Mouse (Mus musculus) midbrain, embryonic 12.5 days (tissue): ENCODE results near the gene Rab11fip4. TPM values are rescaled to one million over a fixed set of nuclear protein-coding genes. Genes with fewer than 3 reads are reported as not detected.
"Not testable (repeated sequence)": the region's sequence is repeated elsewhere in the genome, so short reads cannot be mapped to it uniquely, and the experiment has no call there.

Experiments used
- ATAC-seq: fragments of 200-750 bp; cut with Nextera tagmentation; 2 replicates; pipeline ENCODE4 v1.8.0; 2017; ENCODE audit warnings: low read depth, moderate TSS enrichment, moderate library complexity; ENCODE audit not compliant: low FRiP score
- H3K27ac ChIP-seq: fragments of 300-500 bp; sonication (generic); replicated peaks from 2 replicates; pipeline ENCODE4 v1.5.1; 2016; ENCODE audit warnings: mild to moderate bottlenecking
- H3K27me3 ChIP-seq: fragments of 300-500 bp; sonication (generic); 2 replicates; pipeline ENCODE4 v1.6.1; 2016; ENCODE audit warnings: mild to moderate bottlenecking
- H3K36me3 ChIP-seq: fragments of 300-500 bp; sonication (generic); 2 replicates; pipeline ENCODE4 v1.6.1; 2016
- H3K4me1 ChIP-seq: fragments of 300-500 bp; sonication (generic); 2 replicates; pipeline ENCODE4 v1.6.1; 2016
- H3K4me2 ChIP-seq: fragments of 300-500 bp; sonication (generic); replicated peaks from 2 replicates; pipeline ENCODE4 v1.6.1; 2016; ENCODE audit warnings: mild to moderate bottlenecking, moderate library complexity
- H3K4me3 ChIP-seq: fragments of 300-500 bp; sonication (generic); 2 replicates; pipeline ENCODE4 v1.5.1; 2016; ENCODE audit warnings: mild to moderate bottlenecking
- H3K9ac ChIP-seq: fragments of 300-500 bp; sonication (generic); replicated peaks from 2 replicates; pipeline ENCODE4 v1.6.1; 2016; ENCODE audit warnings: mild to moderate bottlenecking, moderate library complexity
- H3K9me3 ChIP-seq: fragments of 300-500 bp; sonication (generic); 2 replicates; pipeline ENCODE4 v1.6.1; 2016; ENCODE audit warnings: mild to moderate bottlenecking
- WGBS: fragments of 180-500 bp; shearing (Covaris S2); methylation state at CpG from one replicate; pipeline ENCODE4 v1.1.7; 2016; 5-methylcytosine and 5-hydroxymethylcytosine counted together
- polyA plus RNA-seq: library from polyadenylated mRNA; unstranded; fragments of >200 nt; fragmentation: Nextera tagmentation; extraction: Ambion mirVana; gene quantifications from 2 replicates; pipeline ENCODE4 v1.2.1, GENCODE M21; 2016

Rab11fip4 gene
- polyA plus RNA-seq, 1 experiment from 2014 or later, result 20.6 TPM

- Histone ChIP-seq H3K9ac (no peak overlapping the region), H3K4me3 (no peak overlapping the region), H3K4me1 (no peaks in the 10 kb centered on the region; the same call in 1 of the 2 replicates), H3K9me3 (no peaks in the 10 kb centered on the region), H3K27ac (no peak overlapping the region), H3K36me3 (peaks cover 31% of the 10 kb centered on the region), H3K4me2 (no peak overlapping the region), H3K27me3 (no peaks in the 10 kb centered on the region)
- 92% methylated on average over 11 of the region's 11 CpGs for WGBS
- ATAC-seq, result no peak
These were observed 94.1 kb downstream of the Rab11fip4 start for GRCm38 (mm10) chr11:79685109-79685508.

DNA sequence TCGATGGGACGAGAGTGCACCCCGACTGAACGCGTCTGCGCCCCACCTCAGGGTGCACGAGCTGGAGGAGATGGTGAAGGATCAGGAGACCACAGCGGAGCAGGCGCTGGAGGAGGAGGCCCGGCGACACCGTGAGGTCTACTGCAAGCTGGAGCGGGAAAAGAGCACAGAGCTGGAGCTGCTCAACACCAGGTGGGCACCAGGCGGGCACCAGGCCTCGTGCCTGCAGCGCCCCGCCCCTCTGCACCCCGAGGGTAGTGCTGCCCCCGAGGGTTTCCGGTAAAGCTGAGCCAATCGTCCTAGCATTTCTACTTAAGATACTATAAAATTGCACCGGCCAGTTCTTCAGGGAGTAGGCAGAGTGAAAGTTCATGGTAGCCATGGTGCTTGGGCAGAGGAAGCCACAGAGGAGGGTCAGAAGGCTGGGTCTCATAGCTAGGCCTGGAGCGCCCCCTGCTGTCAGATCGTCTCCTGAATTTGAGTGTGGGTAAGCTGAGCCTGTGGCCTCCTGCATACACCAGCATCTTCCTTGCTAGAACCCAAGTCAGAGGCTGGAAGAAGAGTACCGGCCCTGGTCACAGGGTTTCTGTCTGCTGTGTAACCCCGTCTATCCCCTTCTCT is 95.6 kb downstream of the Rab11fip4 start:
- Histone ChIP-seq H3K4me2 (no peak overlapping the region), H3K9ac (no peak overlapping the region), H3K27ac (peak overlapping the region; percentile 15; the same call in 1 of the 2 replicates), H3K4me1 (no peaks in the 10 kb centered on the region; the same call in 1 of the 2 replicates), H3K9me3 (no peaks in the 10 kb centered on the region), H3K4me3 (no peak overlapping the region), H3K36me3 (peaks cover 46% of the 10 kb centered on the region), H3K27me3 (no peaks in the 10 kb centered on the region)
- 67% methylated on average over 26 of the region's 26 CpGs for WGBS
- peak; percentile 66; the same call in 1 of the 2 replicates for ATAC-seq

DNA sequence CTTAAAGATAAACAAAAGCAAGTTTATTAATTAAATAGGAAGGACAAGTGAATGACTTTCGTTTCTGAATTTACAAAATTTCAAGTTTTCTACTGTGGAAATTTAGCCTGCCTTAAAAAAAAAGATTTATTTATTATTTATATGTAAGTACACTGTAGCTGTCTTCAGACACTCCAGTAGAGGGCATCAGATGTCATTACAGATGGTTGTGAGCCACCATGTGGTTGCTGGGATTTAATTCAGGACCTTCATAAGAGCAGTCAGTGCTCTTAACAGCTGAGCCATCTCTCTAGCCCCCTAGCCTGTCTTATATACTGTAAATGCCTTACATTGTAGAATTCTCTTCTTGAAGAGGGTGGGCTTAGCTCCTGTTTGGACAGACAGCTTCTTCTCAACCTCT is 98.9 kb downstream of the Rab11fip4 start:
- Histone ChIP-seq H3K4me3 (no peak overlapping the region), H3K9ac (no peak overlapping the region), H3K27ac (no peak overlapping the region), H3K4me2 (no peak overlapping the region), H3K4me1 (no peaks in the 10 kb centered on the region), H3K27me3 (no peaks in the 10 kb centered on the region), H3K36me3 (peaks cover 48% of the 10 kb centered on the region), H3K9me3 (no peaks in the 10 kb centered on the region)
- no peak for ATAC-seq
- 82% methylated on average over 1 of the region's 1 CpGs for WGBS

- no peak for ATAC-seq
- 84% methylated on average over 9 of the region's 9 CpGs for WGBS
- Histone ChIP-seq H3K9ac (no peak overlapping the region), H3K27ac (no peak overlapping the region), H3K9me3 (no peaks in the 10 kb centered on the region), H3K4me3 (no peak overlapping the region), H3K4me1 (peaks cover 3% of the 10 kb centered on the region; the same call in 1 of the 2 replicates), H3K27me3 (no peaks in the 10 kb centered on the region), H3K4me2 (no peak overlapping the region), H3K36me3 (peaks cover 42% of the 10 kb centered on the region)
These were observed 100.5 kb downstream of the Rab11fip4 start for GRCm38 (mm10) chr11:79691513-79691912.

DNA sequence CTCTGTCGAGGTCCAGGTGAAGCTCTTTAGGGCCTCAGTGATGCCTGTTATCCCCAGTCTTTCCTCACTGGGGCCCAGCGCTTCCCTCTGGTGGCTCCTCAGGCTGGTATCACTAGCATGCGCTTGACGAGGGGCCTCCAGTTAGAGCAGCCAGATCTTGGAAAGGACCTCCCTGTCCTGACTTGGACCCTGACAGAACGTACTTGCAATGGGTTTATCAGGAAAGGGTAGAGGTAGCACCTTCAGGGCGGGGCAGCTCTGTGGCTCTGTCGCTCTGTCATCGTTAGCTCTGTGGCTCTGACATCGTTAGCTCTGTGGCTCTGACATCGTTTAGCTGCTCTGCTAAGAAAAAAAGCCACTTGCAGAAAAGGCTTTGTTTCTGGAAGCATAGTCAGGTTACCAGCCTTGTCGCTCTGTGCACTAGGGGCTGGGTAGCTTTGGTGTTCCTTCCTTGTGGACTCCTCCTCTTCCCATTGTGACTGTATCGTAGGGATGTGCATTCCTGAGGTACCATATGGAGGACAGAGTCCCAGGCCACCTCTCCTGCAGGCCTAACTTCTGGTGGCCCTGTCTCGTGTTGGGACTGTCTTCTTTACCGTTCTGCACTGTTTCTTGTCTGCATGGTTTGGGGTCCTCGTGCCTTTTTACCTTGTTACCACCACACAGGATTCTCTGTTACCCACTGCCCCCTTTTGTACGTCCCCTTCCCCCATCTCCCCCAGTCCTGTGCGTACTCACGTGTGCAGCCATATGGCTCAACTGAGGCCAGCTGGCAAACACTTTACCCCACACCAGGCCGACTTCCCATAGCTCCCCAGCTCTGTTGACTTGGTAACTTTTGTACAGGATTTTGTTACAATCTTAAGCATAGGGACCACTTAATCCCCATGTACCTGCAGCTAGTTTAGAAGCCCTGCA is 105.6 kb downstream of the Rab11fip4 start:
- peak overlapping the region; percentile 56; the same call in 1 of the 2 replicates for H3K27ac ChIP-seq
- 63% methylated on average over 19 of the region's 19 CpGs for WGBS
- peaks cover 32% of the 10 kb centered on the region for H3K36me3 ChIP-seq
- H3K4me2 ChIP-seq, result no peak overlapping the region
- ATAC-seq, result no peak
- no peaks in the 10 kb centered on the region for H3K27me3 ChIP-seq
- H3K9ac ChIP-seq, result no peak overlapping the region
- peaks cover 15% of the 10 kb centered on the region for H3K4me1 ChIP-seq
- no peaks in the 10 kb centered on the region for H3K9me3 ChIP-seq
- H3K4me3 ChIP-seq, result no peak overlapping the region

DNA sequence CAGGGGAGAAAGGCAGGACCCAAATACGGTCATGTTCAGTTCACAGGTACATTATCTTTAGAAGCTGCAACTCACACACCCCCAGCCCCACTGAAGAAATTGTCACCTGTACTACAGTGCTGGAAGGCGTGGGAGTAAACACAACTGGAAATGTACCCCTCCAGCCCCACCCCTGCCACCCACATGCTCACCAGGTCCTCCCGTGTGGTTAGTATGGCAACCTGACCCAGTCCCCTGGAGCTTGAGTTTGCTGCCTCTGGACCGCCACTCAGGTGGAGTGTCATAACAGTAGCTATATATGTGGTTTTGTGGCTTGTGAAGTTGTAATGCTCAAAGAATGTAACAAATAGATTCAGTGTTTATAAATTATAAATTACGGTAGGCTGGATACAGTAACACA is 107.1 kb downstream of the Rab11fip4 start:
- 93% methylated on average over 5 of the region's 5 CpGs for WGBS
- Histone ChIP-seq H3K4me2 (no peak overlapping the region), H3K9me3 (no peaks in the 10 kb centered on the region), H3K36me3 (peaks cover 19% of the 10 kb centered on the region), H3K27me3 (no peaks in the 10 kb centered on the region), H3K4me1 (peaks cover 29% of the 10 kb centered on the region), H3K27ac (0 out of 2 replicates have a peak overlapping the region, but pooled peaks have one; percentile 56), H3K9ac (no peak overlapping the region), H3K4me3 (no peak overlapping the region)
- no peak for ATAC-seq

- not testable (repeated sequence) for H3K9me3 ChIP-seq, H3K9ac ChIP-seq, ATAC-seq, H3K27ac ChIP-seq, H3K4me3 ChIP-seq, H3K27me3 ChIP-seq, H3K4me2 ChIP-seq
- WGBS, result 90% methylated on average over 4 of the region's 4 CpGs
- H3K36me3 ChIP-seq, result peaks cover 15% of the 10 kb centered on the region; the same call in 1 of the 2 replicates
- H3K4me1 ChIP-seq, result peaks cover 33% of the 10 kb centered on the region
These were observed 107.5 kb downstream of the Rab11fip4 start for GRCm38 (mm10) chr11:79698542-79698941.

- Histone ChIP-seq H3K4me1 (peaks cover 39% of the 10 kb centered on the region), H3K9me3 (no peaks in the 10 kb centered on the region), H3K36me3 (peaks cover 14% of the 10 kb centered on the region; the same call in 1 of the 2 replicates), H3K9ac (peak overlapping the region; percentile 47; the same call in 1 of the 2 replicates), H3K4me3 (no peak overlapping the region), H3K27me3 (no peaks in the 10 kb centered on the region), H3K27ac (peak overlapping the region; percentile 97), H3K4me2 (peak overlapping the region; percentile 70)
- no peak for ATAC-seq
- 89% methylated on average over 7 of the region's 7 CpGs for WGBS
These were observed 110.5 kb downstream of the Rab11fip4 start for GRCm38 (mm10) chr11:79701466-79701865.

DNA sequence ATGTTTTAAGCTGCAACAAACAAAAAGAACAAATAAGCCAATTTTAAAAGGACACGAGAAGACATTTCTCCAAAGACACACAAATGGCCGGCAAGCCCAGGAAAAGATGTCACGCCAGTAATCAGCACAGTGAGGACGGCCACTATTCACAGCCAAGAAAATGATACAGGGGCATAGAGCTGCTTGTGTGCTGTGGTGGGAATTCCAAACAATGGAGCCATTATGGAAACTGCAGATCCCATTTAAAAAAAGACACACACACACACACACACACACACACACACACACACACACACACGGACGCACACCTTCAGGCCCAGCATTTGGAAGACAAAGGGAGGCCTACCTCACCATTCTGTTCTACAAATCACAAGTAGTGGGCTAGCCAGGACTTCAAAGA is 111.1 kb downstream of the Rab11fip4 start:
- H3K9me3 ChIP-seq, result no peaks in the 10 kb centered on the region
- peak overlapping the region; percentile 97 for H3K27ac ChIP-seq
- peak overlapping the region; percentile 68 for H3K4me3 ChIP-seq
- peaks cover 32% of the 10 kb centered on the region for H3K4me1 ChIP-seq
- peak overlapping the region; percentile 47 for H3K9ac ChIP-seq
- ATAC-seq, result no peak
- no peaks in the 10 kb centered on the region for H3K27me3 ChIP-seq
- H3K4me2 ChIP-seq, result peak overlapping the region; percentile 70
- WGBS, result 59% methylated on average over 6 of the region's 6 CpGs
- peaks cover 14% of the 10 kb centered on the region; the same call in 1 of the 2 replicates for H3K36me3 ChIP-seq

GRCm38 (mm10) chr11:79703452-79703851 is 112.4 kb downstream of the Rab11fip4 start:
- Histone ChIP-seq H3K36me3 (peaks cover 14% of the 10 kb centered on the region; the same call in 1 of the 2 replicates), H3K4me3 (peak overlapping the region; percentile 68), H3K27ac (peak overlapping the region; percentile 97), H3K4me1 (peaks cover 27% of the 10 kb centered on the region), H3K9ac (peak overlapping the region; percentile 88), H3K4me2 (peak overlapping the region; percentile 70), H3K27me3 (no peaks in the 10 kb centered on the region), H3K9me3 (no peaks in the 10 kb centered on the region)
- 5% methylated on average over 5 of the region's 5 CpGs for WGBS
- ATAC-seq, result peak; percentile 35; the same call in 1 of the 2 replicates

DNA sequence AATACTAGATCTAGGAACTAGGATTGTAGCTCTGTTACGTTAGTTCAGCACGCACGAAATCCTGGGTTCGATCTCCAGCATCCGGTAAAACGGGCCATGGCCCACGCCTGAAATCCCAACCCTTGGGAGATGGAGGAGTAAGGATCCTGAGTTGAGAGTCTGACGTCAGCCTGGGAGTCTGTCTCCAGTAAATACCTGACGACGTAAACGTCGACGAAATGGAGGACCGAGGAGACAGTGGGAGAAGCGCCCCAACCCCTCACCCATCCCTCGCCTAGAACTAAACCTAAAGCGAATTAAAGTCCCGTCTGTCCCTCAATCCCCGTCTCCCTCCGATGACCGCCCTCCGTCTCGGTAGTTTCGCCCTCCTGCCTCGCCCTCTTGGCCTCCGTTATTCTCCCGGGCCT is 112.9 kb downstream of the Rab11fip4 start:
- peaks cover 1% of the 10 kb centered on the region; the same call in 1 of the 2 replicates for H3K27me3 ChIP-seq
- peak; percentile 50; the same call in 1 of the 2 replicates for ATAC-seq
- peaks cover 27% of the 10 kb centered on the region for H3K4me1 ChIP-seq
- no peaks in the 10 kb centered on the region for H3K9me3 ChIP-seq
- H3K4me3 ChIP-seq, result peak overlapping the region; percentile 68
- H3K36me3 ChIP-seq, result peaks cover 14% of the 10 kb centered on the region; the same call in 1 of the 2 replicates
- peak overlapping the region; percentile 70 for H3K4me2 ChIP-seq
- H3K27ac ChIP-seq, result peak overlapping the region; percentile 97
- under 1% methylated on average over 27 of the region's 27 CpGs for WGBS
- peak overlapping the region; percentile 88 for H3K9ac ChIP-seq
